Mouse (Mus musculus): ENCODE results near the gene Nr1h2. TPM values are rescaled to one million over a fixed set of nuclear protein-coding genes. Genes with fewer than 3 reads are reported as not detected.

Nr1h2 gene
- polyA plus RNA-seq, 1 experiment from 2014 or later = 57.2 TPM

DNA sequence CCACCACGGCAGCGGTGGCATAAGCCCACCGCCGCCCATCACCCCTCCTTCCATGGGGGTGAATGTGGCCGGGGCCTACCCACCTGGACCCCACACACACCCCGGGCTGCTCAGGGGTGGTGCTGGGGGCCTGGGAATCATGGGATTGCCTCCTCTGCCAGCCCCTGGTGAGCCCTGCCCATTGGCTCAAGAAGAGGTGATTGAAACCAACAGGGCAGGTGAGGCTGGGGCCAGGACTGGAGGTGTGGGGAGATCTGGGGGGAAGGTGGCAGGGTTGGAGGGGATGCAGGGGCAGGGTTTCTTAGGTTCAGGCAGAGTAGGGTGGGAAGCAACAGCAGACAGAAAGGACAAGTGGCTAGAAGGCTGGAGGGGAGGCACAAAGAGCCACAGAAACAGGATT is 42.3 kb upstream of the Nr1h2 start:
- WGBS = 82% methylated on average over 6 of the region's 6 CpGs
- H3K4me2 ChIP-seq (ENCODE audit: low read depth, low read length) = no peak overlapping the region
- no peak for ATAC-seq (ENCODE audit: low read depth)
- H3K4me3 ChIP-seq (ENCODE audit: low read depth, low read length) = no peak overlapping the region
- no peaks in the 10 kb centered on the region for H3K36me3 ChIP-seq (ENCODE audit: control insufficient read depth, insufficient read depth, low read length)
- peaks cover 24% of the 10 kb centered on the region for H3K4me1 ChIP-seq (ENCODE audit: control insufficient read depth, insufficient read depth, low read length)
- H3K9me3 ChIP-seq (ENCODE audit: control insufficient read depth, low read length) = no peaks in the 10 kb centered on the region
- H3K9ac ChIP-seq (replicated peaks; ENCODE audit: low read depth, low read length) = no peak overlapping the region
- H3K27me3 ChIP-seq (ENCODE audit: control insufficient read depth, insufficient read depth, low read length) = peaks cover 5% of the 10 kb centered on the region; the same call in 1 of the 2 replicates
- H3K27ac ChIP-seq (ENCODE audit: low read depth, low read length) = no peak overlapping the region

DNA sequence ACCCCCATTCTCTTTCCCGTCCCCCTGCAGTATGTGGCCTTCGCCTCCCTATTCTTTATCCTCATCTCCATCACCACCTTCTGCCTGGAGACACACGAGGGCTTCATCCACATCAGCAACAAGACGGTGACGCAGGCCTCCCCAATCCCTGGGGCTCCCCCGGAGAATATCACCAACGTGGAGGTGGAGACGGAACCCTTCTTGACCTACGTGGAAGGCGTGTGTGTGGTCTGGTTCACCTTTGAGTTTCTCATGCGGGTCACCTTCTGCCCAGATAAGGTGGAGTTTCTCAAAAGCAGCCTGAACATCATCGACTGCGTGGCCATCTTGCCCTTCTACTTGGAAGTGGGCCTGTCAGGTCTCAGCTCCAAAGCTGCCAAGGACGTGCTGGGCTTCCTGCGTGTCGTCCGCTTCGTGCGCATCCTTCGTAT is 41.4 kb upstream of the Nr1h2 start:
- WGBS = 94% methylated on average over 20 of the region's 20 CpGs
- H3K36me3 ChIP-seq (ENCODE audit: control insufficient read depth, insufficient read depth, low read length) = no peaks in the 10 kb centered on the region
- H3K9ac ChIP-seq (replicated peaks; ENCODE audit: low read depth, low read length) = no peak overlapping the region
- H3K9me3 ChIP-seq (ENCODE audit: control insufficient read depth, low read length) = no peaks in the 10 kb centered on the region
- H3K4me1 ChIP-seq (ENCODE audit: control insufficient read depth, insufficient read depth, low read length) = peaks cover 24% of the 10 kb centered on the region
- no peak overlapping the region for H3K4me2 ChIP-seq (ENCODE audit: low read depth, low read length)
- no peak overlapping the region for H3K4me3 ChIP-seq (ENCODE audit: low read depth, low read length)
- H3K27me3 ChIP-seq (ENCODE audit: control insufficient read depth, insufficient read depth, low read length) = peaks cover 7% of the 10 kb centered on the region; the same call in 1 of the 2 replicates
- no peak for ATAC-seq (ENCODE audit: low read depth)
- H3K27ac ChIP-seq (ENCODE audit: low read depth, low read length) = no peak overlapping the region

DNA sequence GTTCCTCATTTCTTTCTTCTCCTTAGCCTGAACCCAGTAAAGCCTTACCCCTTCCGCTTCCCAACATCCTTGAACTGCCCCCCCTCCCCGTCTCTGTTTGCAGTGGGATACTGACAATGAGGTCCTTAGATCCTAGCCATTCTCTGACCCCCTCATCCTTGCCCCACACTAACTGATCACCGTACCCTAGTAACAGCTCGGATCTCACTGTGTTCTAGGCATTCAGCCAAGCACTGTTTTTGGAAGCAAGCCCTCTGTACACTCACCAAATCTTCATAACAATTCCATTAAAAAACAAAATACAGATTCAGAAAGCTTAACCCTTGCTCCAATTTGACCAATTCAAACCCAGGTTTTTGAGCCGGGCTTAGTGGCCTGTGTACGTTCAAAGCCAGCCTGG is 40.5 kb upstream of the Nr1h2 start:
- peaks cover 29% of the 10 kb centered on the region for H3K4me1 ChIP-seq (ENCODE audit: control insufficient read depth, insufficient read depth, low read length)
- no peaks in the 10 kb centered on the region for H3K36me3 ChIP-seq (ENCODE audit: control insufficient read depth, insufficient read depth, low read length)
- peak overlapping the region; percentile 69; the same call in 1 of the 2 replicates for H3K27ac ChIP-seq (ENCODE audit: low read depth, low read length)
- peak overlapping the region; percentile 60 for H3K4me3 ChIP-seq (ENCODE audit: low read depth, low read length)
- WGBS = 55% methylated on average over 6 of the region's 6 CpGs
- peak overlapping the region; percentile 58 for H3K9ac ChIP-seq (replicated peaks; ENCODE audit: low read depth, low read length)
- H3K4me2 ChIP-seq (ENCODE audit: low read depth, low read length) = peak overlapping the region; percentile 73
- peaks cover 7% of the 10 kb centered on the region; the same call in 1 of the 2 replicates for H3K27me3 ChIP-seq (ENCODE audit: control insufficient read depth, insufficient read depth, low read length)
- no peak for ATAC-seq (ENCODE audit: low read depth)
- H3K9me3 ChIP-seq (ENCODE audit: control insufficient read depth, low read length) = no peaks in the 10 kb centered on the region

DNA sequence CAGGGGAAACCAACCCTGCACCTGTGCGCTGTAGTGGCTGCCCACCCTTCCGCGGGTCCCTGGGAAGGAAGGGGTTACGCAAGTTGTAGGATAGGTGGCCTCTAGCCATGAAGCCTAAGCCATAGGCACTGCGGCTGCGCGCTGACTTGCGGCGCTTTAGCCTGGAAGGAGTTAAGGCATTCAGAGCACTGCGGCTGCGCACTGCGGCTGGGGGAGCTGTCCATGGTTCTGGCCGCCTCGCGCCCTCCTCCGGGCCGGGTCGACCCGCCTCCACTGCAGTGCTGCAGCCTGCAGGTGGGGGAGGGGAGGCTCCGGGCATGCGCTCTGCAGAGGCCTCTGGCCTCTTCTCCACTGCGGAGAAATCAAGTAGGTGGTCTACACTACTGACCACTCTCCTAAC is 40.0 kb upstream of the Nr1h2 start:
- no peaks in the 10 kb centered on the region for H3K9me3 ChIP-seq (ENCODE audit: control insufficient read depth, low read length)
- H3K4me1 ChIP-seq (ENCODE audit: control insufficient read depth, insufficient read depth, low read length) = peaks cover 31% of the 10 kb centered on the region
- ATAC-seq (ENCODE audit: low read depth) = peak; percentile 52
- H3K4me2 ChIP-seq (ENCODE audit: low read depth, low read length) = peak overlapping the region; percentile 73
- H3K36me3 ChIP-seq (ENCODE audit: control insufficient read depth, insufficient read depth, low read length) = no peaks in the 10 kb centered on the region
- peaks cover 7% of the 10 kb centered on the region; the same call in 1 of the 2 replicates for H3K27me3 ChIP-seq (ENCODE audit: control insufficient read depth, insufficient read depth, low read length)
- H3K9ac ChIP-seq (replicated peaks; ENCODE audit: low read depth, low read length) = peak overlapping the region; percentile 58
- WGBS = 1% methylated on average over 22 of the region's 22 CpGs
- peak overlapping the region; percentile 60 for H3K4me3 ChIP-seq (ENCODE audit: low read depth, low read length)
- H3K27ac ChIP-seq (ENCODE audit: low read depth, low read length) = peak overlapping the region; percentile 69; the same call in 1 of the 2 replicates

DNA sequence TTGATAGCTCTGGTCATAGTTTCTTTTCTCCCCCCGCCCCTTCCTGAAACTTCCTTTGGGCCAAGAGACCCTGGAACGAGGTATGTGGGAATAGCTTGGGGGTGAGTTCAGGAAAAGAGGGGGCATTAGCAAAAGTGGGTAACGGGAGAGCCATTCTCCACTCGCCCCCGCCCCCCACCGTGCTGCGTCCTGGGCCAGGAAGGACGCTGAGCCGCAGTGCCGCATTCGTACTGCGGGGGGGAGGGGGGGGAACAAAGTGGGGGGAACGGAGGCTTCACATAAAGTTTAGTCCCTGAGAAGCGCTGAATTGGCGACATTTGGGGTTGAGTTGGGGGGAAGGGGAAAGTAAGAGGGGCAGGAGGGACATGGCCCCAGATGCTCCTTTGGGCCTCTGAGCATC is 39.3 kb upstream of the Nr1h2 start:
- ATAC-seq (ENCODE audit: low read depth) = no peak
- peaks cover 7% of the 10 kb centered on the region; the same call in 1 of the 2 replicates for H3K27me3 ChIP-seq (ENCODE audit: control insufficient read depth, insufficient read depth, low read length)
- H3K4me2 ChIP-seq (ENCODE audit: low read depth, low read length) = peak overlapping the region; percentile 73
- H3K4me1 ChIP-seq (ENCODE audit: control insufficient read depth, insufficient read depth, low read length) = peaks cover 37% of the 10 kb centered on the region
- 2% methylated on average over 15 of the region's 15 CpGs for WGBS
- H3K27ac ChIP-seq (ENCODE audit: low read depth, low read length) = no peak overlapping the region
- H3K9ac ChIP-seq (replicated peaks; ENCODE audit: low read depth, low read length) = no peak overlapping the region
- no peaks in the 10 kb centered on the region for H3K36me3 ChIP-seq (ENCODE audit: control insufficient read depth, insufficient read depth, low read length)
- no peaks in the 10 kb centered on the region for H3K9me3 ChIP-seq (ENCODE audit: control insufficient read depth, low read length)
- peak overlapping the region; percentile 60; the same call in 1 of the 2 replicates for H3K4me3 ChIP-seq (ENCODE audit: low read depth, low read length)

DNA sequence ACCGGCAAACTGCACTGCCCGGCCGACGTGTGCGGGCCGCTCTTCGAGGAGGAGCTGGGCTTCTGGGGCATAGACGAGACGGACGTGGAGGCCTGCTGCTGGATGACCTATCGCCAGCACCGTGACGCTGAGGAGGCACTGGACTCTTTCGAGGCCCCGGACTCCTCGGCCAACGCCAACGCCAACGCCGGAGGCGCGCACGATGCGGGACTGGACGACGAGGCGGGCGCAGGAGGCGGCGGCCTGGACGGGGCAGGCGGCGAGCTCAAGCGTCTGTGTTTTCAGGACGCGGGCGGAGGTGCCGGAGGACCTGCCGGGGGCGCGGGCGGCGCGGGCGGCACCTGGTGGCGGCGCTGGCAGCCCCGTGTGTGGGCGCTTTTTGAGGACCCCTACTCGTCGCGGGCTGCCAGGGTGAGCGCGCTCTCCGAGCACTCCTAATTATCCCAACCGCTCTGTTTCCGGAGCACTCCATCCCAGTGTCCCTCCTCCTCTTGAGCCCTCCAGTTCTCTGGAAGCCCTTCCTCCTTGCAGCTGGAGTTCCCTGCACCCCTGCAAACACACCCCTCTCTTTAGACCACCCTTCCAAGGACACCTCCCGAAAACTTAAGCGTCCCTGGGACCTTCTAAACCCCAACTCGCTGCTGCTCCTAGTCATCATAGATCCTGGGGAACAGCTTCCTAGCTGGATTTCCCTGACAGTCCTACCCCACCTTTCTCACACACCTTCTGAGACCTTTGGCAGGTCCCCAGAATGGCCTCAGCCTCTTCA is 37.8 kb upstream of the Nr1h2 start:
- 0 out of 2 replicates have a peak overlapping the region, but pooled peaks have one; percentile 74 for H3K27ac ChIP-seq (ENCODE audit: low read depth, low read length)

DNA sequence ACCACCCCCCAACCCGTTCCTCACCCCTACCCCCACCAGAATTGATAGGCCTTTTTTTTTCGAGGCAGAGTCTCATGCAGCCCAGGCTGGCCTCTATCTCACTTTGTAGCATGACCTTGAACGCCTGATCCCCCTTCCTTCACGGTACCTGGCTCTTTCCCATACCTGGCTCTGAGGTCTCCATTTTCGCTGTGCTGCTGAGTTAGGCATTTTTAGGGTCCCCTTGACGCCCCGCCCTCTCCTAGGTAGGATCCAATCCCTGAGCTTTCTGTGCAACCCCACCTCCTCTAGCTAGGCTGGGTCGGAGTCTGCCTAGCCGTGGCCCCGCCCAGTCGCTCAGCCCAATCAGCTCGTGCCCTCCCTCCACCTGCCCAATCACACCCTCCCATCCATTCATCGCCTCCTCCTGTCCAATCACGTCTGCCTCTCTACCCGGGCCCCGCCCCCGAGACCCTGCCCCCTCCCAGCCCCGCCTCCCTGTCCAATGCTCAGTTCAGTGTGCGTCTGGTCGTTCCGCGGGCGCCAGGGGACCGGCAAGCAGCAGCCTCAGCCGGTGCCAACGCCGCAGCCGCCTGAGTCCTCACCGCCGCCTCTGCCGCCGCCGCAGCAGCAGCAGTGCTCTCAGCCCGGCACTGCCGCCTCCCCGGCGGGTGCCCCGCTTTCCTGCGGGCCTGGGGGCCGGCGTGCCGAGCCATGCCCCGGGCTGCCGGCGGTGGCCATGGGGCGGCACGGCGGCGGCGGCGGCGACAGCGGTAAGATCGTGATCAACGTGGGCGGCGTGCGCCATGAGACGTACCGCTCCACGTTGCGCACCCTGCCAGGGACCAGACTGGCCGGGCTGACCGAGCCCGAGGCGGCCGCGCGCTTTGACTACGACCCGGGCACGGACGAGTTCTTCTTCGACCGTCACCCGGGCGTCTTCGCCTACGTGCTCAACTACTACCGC is 36.9 kb upstream of the Nr1h2 start, which contains the start of gene Kcnc3:
Gene Kcnc3, plus strand, starts transcription at position 263 of the 946 bp plus-strand sequence.
- H3K27me3 ChIP-seq (ENCODE audit: control insufficient read depth, insufficient read depth, low read length) = peaks cover 11% of the 10 kb centered on the region; the same call in 1 of the 2 replicates
- H3K27ac ChIP-seq (ENCODE audit: low read depth, low read length) = peak within 1 kb of the TSS; percentile 74
- peaks cover 45% of the 10 kb centered on the region for H3K4me1 ChIP-seq (ENCODE audit: control insufficient read depth, insufficient read depth, low read length)

More for the DNA sequence above, 37.8 kb upstream of the Nr1h2 start:
- Histone ChIP-seq H3K36me3 (ENCODE audit: control insufficient read depth, insufficient read depth, low read length) (no peaks in the 10 kb centered on the region), H3K9me3 (ENCODE audit: control insufficient read depth, low read length) (no peaks in the 10 kb centered on the region), H3K27me3 (ENCODE audit: control insufficient read depth, insufficient read depth, low read length) (peaks cover 11% of the 10 kb centered on the region; the same call in 1 of the 2 replicates), H3K4me3 (ENCODE audit: low read depth, low read length) (peak overlapping the region; percentile 60), H3K4me1 (ENCODE audit: control insufficient read depth, insufficient read depth, low read length) (peaks cover 45% of the 10 kb centered on the region), H3K9ac (replicated peaks; ENCODE audit: low read depth, low read length) (peak overlapping the region; percentile 80), H3K4me2 (ENCODE audit: low read depth, low read length) (peak overlapping the region; percentile 73)
- ATAC-seq (ENCODE audit: low read depth) = no peak
- WGBS = under 1% methylated on average over 38 of the region's 60 CpGs

DNA sequence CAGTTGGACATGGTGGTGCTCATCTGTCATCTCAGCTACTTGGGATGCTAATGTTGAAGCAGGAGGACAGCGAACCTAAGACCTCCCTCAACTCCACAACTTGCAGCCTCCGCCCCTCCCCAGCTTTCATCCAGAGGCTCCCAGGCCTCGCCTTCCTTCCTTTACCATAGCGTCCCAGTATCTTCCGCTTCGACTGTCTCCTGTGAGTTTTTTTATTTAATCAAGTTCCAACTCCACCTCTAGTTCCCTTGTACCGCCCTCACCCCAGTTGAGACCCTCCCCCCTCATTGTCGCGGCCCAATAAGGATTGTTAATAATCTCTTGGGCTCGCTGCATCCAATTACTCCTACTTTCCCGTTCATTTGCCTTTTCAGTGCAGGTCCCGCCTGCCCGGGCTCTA is 36.2 kb upstream of the Nr1h2 start:
- no peak for ATAC-seq (ENCODE audit: low read depth)
- peaks cover 45% of the 10 kb centered on the region for H3K4me1 ChIP-seq (ENCODE audit: control insufficient read depth, insufficient read depth, low read length)
- H3K27me3 ChIP-seq (ENCODE audit: control insufficient read depth, insufficient read depth, low read length) = peaks cover 11% of the 10 kb centered on the region; the same call in 1 of the 2 replicates
- no peaks in the 10 kb centered on the region for H3K36me3 ChIP-seq (ENCODE audit: control insufficient read depth, insufficient read depth, low read length)
- no peaks in the 10 kb centered on the region for H3K9me3 ChIP-seq (ENCODE audit: control insufficient read depth, low read length)
- H3K27ac ChIP-seq (ENCODE audit: low read depth, low read length) = peak overlapping the region; percentile 57
- WGBS = 1% methylated on average over 13 of the region's 13 CpGs
- H3K9ac ChIP-seq (replicated peaks; ENCODE audit: low read depth, low read length) = no peak overlapping the region; the same call in 1 of the 2 replicates
- H3K4me2 ChIP-seq (ENCODE audit: low read depth, low read length) = peak overlapping the region; percentile 73
- peak overlapping the region; percentile 42 for H3K4me3 ChIP-seq (ENCODE audit: low read depth, low read length)

More for the DNA sequence above, 36.9 kb upstream of the Nr1h2 start, which contains the start of gene Kcnc3:
- Histone ChIP-seq H3K9ac (replicated peaks; ENCODE audit: low read depth, low read length) (peak within 1 kb of the TSS; percentile 80), H3K4me3 (ENCODE audit: low read depth, low read length) (peak within 1 kb of the TSS; percentile 60), H3K9me3 (ENCODE audit: control insufficient read depth, low read length) (no peaks in the 10 kb centered on the region), H3K36me3 (ENCODE audit: control insufficient read depth, insufficient read depth, low read length) (no peaks in the 10 kb centered on the region), H3K4me2 (ENCODE audit: low read depth, low read length) (peak within 1 kb of the TSS; percentile 73)
- ATAC-seq (ENCODE audit: low read depth) = peak; percentile 90
- WGBS = under 1% methylated on average over 65 of the region's 80 CpGs

Data from neural tube, embryonic 14.5 days (tissue).